Mouse (Mus musculus) kidney, embryonic 14.5 days (tissue): ENCODE data around the gene Prkg2. TPM values are rescaled to one million over a fixed set of nuclear protein-coding genes. Genes with fewer than 3 reads are reported as not detected.

Source experiments
- ATAC-seq: fragments of 200-750 bp; cut with Nextera tagmentation; 2 replicates; pipeline ENCODE4 v1.8.0; 2017; ENCODE audit warnings: moderate number of reproducible peaks, mild to moderate bottlenecking, moderate TSS enrichment, moderate library complexity; ENCODE audit not compliant: low FRiP score, low TSS enrichment
- H3K27ac ChIP-seq: fragments of 300-500 bp; sonication (generic); 2 replicates; pipeline ENCODE4 v1.5.1; 2014; ENCODE audit warnings: low read depth, mild to moderate bottlenecking, low read length, moderate library complexity, mixed read lengths
- H3K27me3 ChIP-seq: fragments of 300-500 bp; sonication (generic); 2 replicates; pipeline ENCODE4 v1.6.1; 2014; ENCODE audit warnings: mild to moderate bottlenecking, low read length; ENCODE audit not compliant: control insufficient read depth, insufficient read depth
- H3K36me3 ChIP-seq: fragments of 300-500 bp; sonication (generic); 2 replicates; pipeline ENCODE4 v1.6.1; 2014; ENCODE audit warnings: low read length, mixed read lengths; ENCODE audit not compliant: control insufficient read depth, insufficient read depth
- H3K4me1 ChIP-seq: fragments of 300-500 bp; sonication (generic); 2 replicates; pipeline ENCODE4 v1.6.1; 2014; ENCODE audit warnings: low read length, mixed read lengths; ENCODE audit not compliant: control insufficient read depth, insufficient read depth
- H3K4me2 ChIP-seq: fragments of 300-500 bp; sonication (generic); replicated peaks from 2 replicates; pipeline ENCODE4 v1.6.1; 2014; ENCODE audit warnings: low read depth, mild to moderate bottlenecking, low read length
- H3K4me3 ChIP-seq: fragments of 300-500 bp; sonication (generic); 2 replicates; pipeline ENCODE4 v1.5.1; 2014; ENCODE audit warnings: mild to moderate bottlenecking, low read length
- H3K9ac ChIP-seq: fragments of 300-500 bp; sonication (generic); 2 replicates; pipeline ENCODE4 v1.6.1; 2014; ENCODE audit warnings: low read depth, mild to moderate bottlenecking, low read length, moderate library complexity
- H3K9me3 ChIP-seq: fragments of 300-500 bp; sonication (generic); 2 replicates; pipeline ENCODE4 v1.6.1; 2016; ENCODE audit warnings: low read length; ENCODE audit not compliant: control insufficient read depth
- WGBS: fragments of 180-500 bp; shearing (Covaris S2); extraction: QIAGEN DNeasy Blood & Tissue Kit; methylation state at CpG from one replicate; pipeline ENCODE4 v1.1.7; 2014; 5-methylcytosine and 5-hydroxymethylcytosine counted together
- polyA plus RNA-seq: library from polyadenylated mRNA; unstranded; fragments of >200 nt; fragmentation: Nextera tagmentation; extraction: Ambion mirVana; gene quantifications from 2 replicates; pipeline ENCODE4 v1.2.1, GENCODE M21; 2014

Gene Prkg2
- polyA plus RNA-seq, 1 experiment from 2014 or later, result 2.2 TPM

- WGBS, result 5% methylated on average over 6 of the region's 6 CpGs
- Histone ChIP-seq H3K4me1 (peaks cover 6% of the 10 kb centered on the region; the same call in 1 of the 2 replicates), H3K4me2 (no peak overlapping the region), H3K9me3 (no peaks in the 10 kb centered on the region), H3K27ac (no peak overlapping the region), H3K9ac (no peak overlapping the region), H3K27me3 (no peaks in the 10 kb centered on the region), H3K36me3 (no peaks in the 10 kb centered on the region), H3K4me3 (no peak overlapping the region)
- no peak for ATAC-seq
Observed at GRCm38 (mm10) chr5:98940731-98941130, 96.4 kb downstream of the Prkg2 start.

- 75% methylated on average over 6 of the region's 6 CpGs for WGBS
- ATAC-seq, result no peak
- no peak overlapping the region for H3K27ac ChIP-seq
Observed at GRCm38 (mm10) chr5:98939631-98940208, 97.4 kb downstream of the Prkg2 start.

GRCm38 (mm10) chr5:98939116-98939515, 98.0 kb downstream of the Prkg2 start:
- no peak for ATAC-seq
- 88% methylated on average over 9 of the region's 9 CpGs for WGBS

More at GRCm38 (mm10) chr5:98939631-98940208, 97.4 kb downstream of the Prkg2 start:
- H3K9ac ChIP-seq, result no peak overlapping the region
- H3K4me1 ChIP-seq, result peaks cover 6% of the 10 kb centered on the region; the same call in 1 of the 2 replicates
- no peak overlapping the region for H3K4me3 ChIP-seq
- no peaks in the 10 kb centered on the region for H3K36me3 ChIP-seq
- H3K9me3 ChIP-seq, result no peaks in the 10 kb centered on the region
- no peak overlapping the region for H3K4me2 ChIP-seq
- no peaks in the 10 kb centered on the region for H3K27me3 ChIP-seq

GRCm38 (mm10) chr5:98937879-98938278, 99.3 kb downstream of the Prkg2 start:
- ATAC-seq, result peak; percentile 63; the same call in 1 of the 2 replicates
- Histone ChIP-seq H3K9me3 (no peaks in the 10 kb centered on the region), H3K9ac (no peak overlapping the region), H3K4me2 (no peak overlapping the region), H3K36me3 (no peaks in the 10 kb centered on the region), H3K27me3 (no peaks in the 10 kb centered on the region), H3K4me3 (no peak overlapping the region), H3K27ac (no peak overlapping the region), H3K4me1 (peaks cover 6% of the 10 kb centered on the region; the same call in 1 of the 2 replicates)
- 20% methylated on average over 4 of the region's 4 CpGs for WGBS

More at GRCm38 (mm10) chr5:98939116-98939515, 98.0 kb downstream of the Prkg2 start:
- Histone ChIP-seq H3K27me3 (no peaks in the 10 kb centered on the region), H3K36me3 (no peaks in the 10 kb centered on the region), H3K9ac (no peak overlapping the region), H3K4me2 (no peak overlapping the region), H3K4me3 (no peak overlapping the region), H3K9me3 (no peaks in the 10 kb centered on the region), H3K27ac (no peak overlapping the region), H3K4me1 (peaks cover 6% of the 10 kb centered on the region; the same call in 1 of the 2 replicates)

GRCm38 (mm10) chr5:98936650-98937049, 100.5 kb downstream of the Prkg2 start:
- H3K27ac ChIP-seq, result no peak overlapping the region
- no peaks in the 10 kb centered on the region for H3K9me3 ChIP-seq
- no peaks in the 10 kb centered on the region for H3K27me3 ChIP-seq
- H3K4me2 ChIP-seq, result no peak overlapping the region
- no peak overlapping the region for H3K4me3 ChIP-seq
- peak; percentile 70; the same call in 1 of the 2 replicates for ATAC-seq
- no peaks in the 10 kb centered on the region for H3K36me3 ChIP-seq
- H3K4me1 ChIP-seq, result peaks cover 6% of the 10 kb centered on the region; the same call in 1 of the 2 replicates
- no peak overlapping the region for H3K9ac ChIP-seq
- 10% methylated on average over 2 of the region's 2 CpGs for WGBS

GRCm38 (mm10) chr5:98935930-98936329, 101.2 kb downstream of the Prkg2 start:
- no peak for ATAC-seq
- Histone ChIP-seq H3K4me3 (no peak overlapping the region), H3K9ac (no peak overlapping the region), H3K4me2 (no peak overlapping the region; the same call in 1 of the 2 replicates), H3K27me3 (no peaks in the 10 kb centered on the region), H3K27ac (no peak overlapping the region), H3K36me3 (no peaks in the 10 kb centered on the region), H3K9me3 (no peaks in the 10 kb centered on the region), H3K4me1 (peaks cover 4% of the 10 kb centered on the region; the same call in 1 of the 2 replicates)
- 57% methylated on average over 8 of the region's 8 CpGs for WGBS

GRCm38 (mm10) chr5:98922921-98923320, 114.2 kb downstream of the Prkg2 start:
- Histone ChIP-seq H3K27me3 (no peaks in the 10 kb centered on the region), H3K27ac (no peak overlapping the region), H3K9me3 (no peaks in the 10 kb centered on the region), H3K36me3 (no peaks in the 10 kb centered on the region), H3K4me1 (no peaks in the 10 kb centered on the region), H3K9ac (no peak overlapping the region), H3K4me3 (no peak overlapping the region), H3K4me2 (no peak overlapping the region)
- WGBS, result 89% methylated on average over 3 of the region's 3 CpGs
- no peak for ATAC-seq

GRCm38 (mm10) chr5:98921608-98922007, 115.5 kb downstream of the Prkg2 start:
- Histone ChIP-seq H3K4me3 (no peak overlapping the region), H3K27ac (no peak overlapping the region), H3K9ac (no peak overlapping the region), H3K27me3 (no peaks in the 10 kb centered on the region), H3K4me2 (no peak overlapping the region), H3K4me1 (no peaks in the 10 kb centered on the region), H3K9me3 (no peaks in the 10 kb centered on the region), H3K36me3 (no peaks in the 10 kb centered on the region)
- no peak for ATAC-seq
- 70% methylated on average over 1 of the region's 1 CpGs for WGBS

GRCm38 (mm10) chr5:98918716-98919115, 118.4 kb downstream of the Prkg2 start:
- Histone ChIP-seq H3K9me3 (no peaks in the 10 kb centered on the region), H3K4me3 (no peak overlapping the region), H3K9ac (no peak overlapping the region), H3K4me2 (no peak overlapping the region), H3K27ac (no peak overlapping the region), H3K27me3 (no peaks in the 10 kb centered on the region), H3K36me3 (no peaks in the 10 kb centered on the region), H3K4me1 (no peaks in the 10 kb centered on the region)
- no peak for ATAC-seq
- 96% methylated on average over 5 of the region's 5 CpGs for WGBS
